Mouse (Mus musculus) kidney, adult 2 months (tissue): ENCODE data around the gene Ncoa1.

ENCODE experiments used
- CTCF ChIP-seq: fragments of 200-500 bp; conservative IDR thresholded peaks from 2 replicates; pipeline ENCODE4 v1.5.1; 2011; ENCODE audit warnings: low read depth, mild to moderate bottlenecking, control low read depth, low read length, moderate library complexity, mixed read lengths; ENCODE audit not compliant: insufficient read depth, insufficient read length
- POLR2A ChIP-seq: fragments of 200-500 bp; IDR thresholded peaks from one replicate; pipeline ENCODE4 v1.6.1; 2011; ENCODE audit warnings: low read depth, low read length, control low read depth

GRCm38 (mm10) chr12:4295281-4295680, 181.7 kb downstream of the Ncoa1 start:
- TF ChIP-seq CTCF (no peak), POLR2A (no peak)
